Mouse (Mus musculus) embryonic facial prominence, embryonic 13.5 days (tissue): Measurements from ENCODE around the gene Akna. TPM values are rescaled to one million over a fixed set of nuclear protein-coding genes. Genes with fewer than 3 reads are reported as not detected.

Experiments used
- ATAC-seq: fragments of 200-750 bp; cut with Nextera tagmentation; 2 replicates; pipeline ENCODE4 v1.8.0; 2017; ENCODE audit warnings: low read depth; ENCODE audit not compliant: insufficient number of reproducible peaks, insufficient read depth, low FRiP score, low TSS enrichment
- H3K27ac ChIP-seq: fragments of 300-500 bp; sonication (generic); 2 replicates; pipeline ENCODE4 v1.5.1; 2015; ENCODE audit warnings: moderate library complexity, mild to moderate bottlenecking, inconsistent platforms
- H3K27me3 ChIP-seq: fragments of 300-500 bp; sonication (generic); 2 replicates; pipeline ENCODE4 v1.6.1; 2015; ENCODE audit warnings: mild to moderate bottlenecking, inconsistent platforms
- H3K36me3 ChIP-seq: fragments of 300-500 bp; sonication (generic); 2 replicates; pipeline ENCODE4 v1.6.1; 2015; ENCODE audit warnings: mild to moderate bottlenecking, inconsistent platforms
- H3K4me1 ChIP-seq: fragments of 300-500 bp; sonication (generic); 2 replicates; pipeline ENCODE4 v1.6.1; 2015; ENCODE audit warnings: inconsistent platforms
- H3K4me2 ChIP-seq: fragments of 300-500 bp; sonication (generic); 2 replicates; pipeline ENCODE4 v1.6.1; 2015; ENCODE audit warnings: moderate library complexity, mild to moderate bottlenecking, inconsistent platforms
- H3K4me3 ChIP-seq: fragments of 300-500 bp; sonication (generic); 2 replicates; pipeline ENCODE4 v1.5.1; 2015; ENCODE audit warnings: mild to moderate bottlenecking, inconsistent platforms
- H3K9ac ChIP-seq: fragments of 300-500 bp; sonication (generic); 2 replicates; pipeline ENCODE4 v1.6.1; 2015; ENCODE audit warnings: mild to moderate bottlenecking, inconsistent platforms
- H3K9me3 ChIP-seq: fragments of 300-500 bp; sonication (generic); 2 replicates; pipeline ENCODE4 v1.6.1; 2016; ENCODE audit warnings: inconsistent platforms
- WGBS: fragments of 180-500 bp; shearing (Covaris S2); methylation state at CpG from one replicate; pipeline ENCODE4 v1.1.7; 2015; ENCODE audit warnings: mixed read lengths; 5-methylcytosine and 5-hydroxymethylcytosine counted together
- polyA plus RNA-seq: library from polyadenylated mRNA; unstranded; fragments of >200 nt; fragmentation: Nextera tagmentation; extraction: Ambion mirVana; gene quantifications from 2 replicates; pipeline ENCODE4 v1.2.1, GENCODE M21; 2015

Akna gene
- polyA plus RNA-seq, 1 experiment from 2014 or later, result 10.0 TPM

DNA sequence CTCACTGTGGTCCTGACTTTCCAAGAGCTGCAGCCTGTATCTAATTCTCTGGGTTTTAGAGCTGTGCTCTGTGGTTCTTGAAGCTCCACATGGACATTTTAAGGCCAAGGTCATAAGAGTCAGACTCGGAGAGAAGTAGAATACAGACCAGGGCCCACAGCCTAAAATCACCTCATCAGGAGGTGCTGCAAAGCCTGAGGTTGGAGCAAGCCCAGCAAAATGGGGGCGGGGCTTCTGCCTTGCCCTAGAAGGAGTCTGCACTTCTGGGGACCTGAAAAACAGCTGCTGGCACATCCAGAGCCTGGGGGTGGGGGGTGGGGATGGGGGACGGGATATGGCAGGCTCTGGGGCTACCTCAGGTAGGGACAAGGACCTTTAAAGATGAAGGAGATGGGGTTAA, 27.2 kb upstream of the Akna start:
- H3K36me3 ChIP-seq, result peaks cover 9% of the 10 kb centered on the region; the same call in 1 of the 2 replicates
- no peaks in the 10 kb centered on the region for H3K9me3 ChIP-seq
- no peak overlapping the region for H3K9ac ChIP-seq
- H3K4me1 ChIP-seq, result peaks cover 20% of the 10 kb centered on the region
- 36% methylated on average over 3 of the region's 3 CpGs for WGBS
- no peak overlapping the region for H3K4me2 ChIP-seq
- H3K27me3 ChIP-seq, result no peaks in the 10 kb centered on the region
- no peak for ATAC-seq
- no peak overlapping the region for H3K27ac ChIP-seq
- no peak overlapping the region for H3K4me3 ChIP-seq

- WGBS, result 61% methylated on average over 8 of the region's 8 CpGs
- 0 out of 2 replicates have a peak, but pooled peaks have one; percentile 22 for ATAC-seq
- Histone ChIP-seq H3K9ac (no peak overlapping the region), H3K4me3 (no peak overlapping the region), H3K9me3 (no peaks in the 10 kb centered on the region), H3K27me3 (no peaks in the 10 kb centered on the region), H3K36me3 (no peaks in the 10 kb centered on the region), H3K27ac (no peak overlapping the region), H3K4me1 (peaks cover 20% of the 10 kb centered on the region), H3K4me2 (no peak overlapping the region)
These were observed 23.2 kb upstream of the Akna start for GRCm38 (mm10) chr4:63426308-63426707.

- H3K27ac ChIP-seq, result no peak overlapping the region
- H3K9ac ChIP-seq, result no peak overlapping the region
- no peaks in the 10 kb centered on the region for H3K9me3 ChIP-seq
- H3K4me2 ChIP-seq, result no peak overlapping the region
- H3K36me3 ChIP-seq, result no peaks in the 10 kb centered on the region
- 31% methylated on average over 5 of the region's 5 CpGs for WGBS
- no peaks in the 10 kb centered on the region for H3K27me3 ChIP-seq
- no peak for ATAC-seq
- peaks cover 15% of the 10 kb centered on the region for H3K4me1 ChIP-seq
- H3K4me3 ChIP-seq, result no peak overlapping the region
These were observed 20.7 kb upstream of the Akna start for GRCm38 (mm10) chr4:63423811-63424210.

- no peaks in the 10 kb centered on the region for H3K9me3 ChIP-seq
- H3K9ac ChIP-seq, result no peak overlapping the region
- 54% methylated on average over 1 of the region's 1 CpGs for WGBS
- no peaks in the 10 kb centered on the region for H3K36me3 ChIP-seq
- peaks cover 15% of the 10 kb centered on the region for H3K4me1 ChIP-seq
- no peak overlapping the region for H3K4me2 ChIP-seq
- no peak for ATAC-seq
- H3K27me3 ChIP-seq, result 0 out of 2 replicates have a peak, but pooled peaks cover 2% of the 10 kb centered on the region
- no peak overlapping the region for H3K27ac ChIP-seq
- H3K4me3 ChIP-seq, result no peak overlapping the region
These were observed 20.1 kb upstream of the Akna start for GRCm38 (mm10) chr4:63423231-63423630.

DNA sequence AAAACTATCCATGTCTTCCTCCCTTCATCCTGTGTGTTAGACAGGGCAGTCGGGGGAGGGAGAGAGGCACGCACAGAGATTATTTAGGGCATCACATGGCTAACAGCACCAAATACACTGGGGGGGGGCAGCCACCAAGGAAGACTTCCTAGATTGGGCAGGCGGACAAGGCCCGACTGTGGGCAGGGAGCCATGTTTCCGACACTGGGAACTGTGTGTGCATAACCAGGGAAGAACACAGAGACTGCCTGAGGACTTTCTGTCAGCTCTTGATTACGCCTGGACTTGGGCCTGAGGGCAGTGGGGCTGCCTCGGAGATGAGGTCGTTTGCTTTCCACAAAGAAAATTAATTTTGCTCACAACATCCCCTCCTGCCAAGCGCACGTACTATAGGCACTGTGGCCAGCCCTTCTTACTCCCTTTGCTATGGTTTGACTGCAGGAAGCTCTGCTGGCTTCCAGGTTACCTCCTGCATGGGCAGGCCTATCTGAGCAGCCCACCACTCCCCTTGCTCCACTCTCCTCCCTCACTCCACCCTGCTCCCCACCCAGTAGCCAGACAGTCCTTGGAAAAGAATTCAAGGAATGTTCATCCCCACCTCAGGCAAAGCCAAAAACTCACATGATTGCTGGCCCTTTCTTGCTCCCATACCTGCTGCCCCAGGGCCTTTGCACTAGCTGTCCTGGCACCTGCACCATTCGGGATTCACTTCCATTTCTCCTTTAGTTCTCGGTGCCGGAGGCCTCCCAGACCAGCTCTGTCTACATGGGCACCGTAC, 17.2 kb upstream of the Akna start:
- H3K4me1 ChIP-seq, result peaks cover 13% of the 10 kb centered on the region
- no peak overlapping the region for H3K9ac ChIP-seq
- no peak for ATAC-seq
- H3K27me3 ChIP-seq, result 0 out of 2 replicates have a peak, but pooled peaks cover 3% of the 10 kb centered on the region
- no peak overlapping the region for H3K4me3 ChIP-seq
- H3K36me3 ChIP-seq, result no peaks in the 10 kb centered on the region
- WGBS, result 52% methylated on average over 14 of the region's 14 CpGs
- no peak overlapping the region; the same call in 1 of the 2 replicates for H3K27ac ChIP-seq
- H3K9me3 ChIP-seq, result no peaks in the 10 kb centered on the region
- H3K4me2 ChIP-seq, result no peak overlapping the region

GRCm38 (mm10) chr4:63418270-63418669, 15.1 kb upstream of the Akna start:
- ATAC-seq, result no peak
- no peak overlapping the region for H3K9ac ChIP-seq
- H3K27me3 ChIP-seq, result 0 out of 2 replicates have a peak, but pooled peaks cover 3% of the 10 kb centered on the region
- no peaks in the 10 kb centered on the region for H3K36me3 ChIP-seq
- H3K4me1 ChIP-seq, result peaks cover 13% of the 10 kb centered on the region
- no peak overlapping the region for H3K4me3 ChIP-seq
- no peak overlapping the region for H3K27ac ChIP-seq
- no peaks in the 10 kb centered on the region for H3K9me3 ChIP-seq
- WGBS, result 79% methylated on average over 11 of the region's 11 CpGs
- no peak overlapping the region for H3K4me2 ChIP-seq

GRCm38 (mm10) chr4:63417318-63417957, 14.3 kb upstream of the Akna start:
- no peak overlapping the region for H3K9ac ChIP-seq
- WGBS, result 18% methylated on average over 9 of the region's 9 CpGs

GRCm38 (mm10) chr4:63414951-63415350, 11.8 kb upstream of the Akna start:
- Histone ChIP-seq H3K27me3 (0 out of 2 replicates have a peak, but pooled peaks cover 3% of the 10 kb centered on the region), H3K9ac (no peak overlapping the region), H3K27ac (no peak overlapping the region), H3K4me2 (no peak overlapping the region), H3K36me3 (no peaks in the 10 kb centered on the region), H3K4me1 (peaks cover 10% of the 10 kb centered on the region), H3K4me3 (no peak overlapping the region), H3K9me3 (no peaks in the 10 kb centered on the region)
- WGBS, result 76% methylated on average over 5 of the region's 5 CpGs
- no peak for ATAC-seq

More at GRCm38 (mm10) chr4:63417318-63417957, 14.3 kb upstream of the Akna start:
- Histone ChIP-seq H3K27me3 (0 out of 2 replicates have a peak, but pooled peaks cover 3% of the 10 kb centered on the region), H3K27ac (no peak overlapping the region), H3K4me2 (no peak overlapping the region), H3K4me1 (peaks cover 13% of the 10 kb centered on the region), H3K36me3 (no peaks in the 10 kb centered on the region), H3K9me3 (no peaks in the 10 kb centered on the region), H3K4me3 (no peak overlapping the region)
- no peak for ATAC-seq

DNA sequence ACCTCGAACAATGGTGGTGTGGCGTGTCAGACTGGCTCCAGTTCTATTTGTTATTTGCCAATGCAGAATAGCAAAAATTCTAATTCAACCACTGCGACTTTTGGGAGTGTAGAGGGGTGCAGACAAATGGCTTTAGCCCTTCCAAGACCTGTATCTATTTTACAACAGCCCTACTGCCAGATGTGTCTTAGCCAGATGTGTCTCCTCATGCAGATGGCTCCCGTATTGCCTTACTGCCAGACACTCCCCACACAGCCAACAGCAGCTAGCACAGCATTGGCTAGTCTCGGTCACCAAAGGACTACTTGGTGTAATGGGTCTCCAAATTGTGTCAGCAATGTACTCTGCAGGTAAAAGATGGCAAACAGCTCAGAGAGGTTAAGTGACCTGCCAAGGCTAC, 8.1 kb upstream of the Akna start:
- Histone ChIP-seq H3K27me3 (no peaks in the 10 kb centered on the region), H3K4me2 (0 out of 2 replicates have a peak overlapping the region, but pooled peaks have one; percentile 98), H3K36me3 (no peaks in the 10 kb centered on the region), H3K27ac (no peak overlapping the region), H3K4me1 (peaks cover 24% of the 10 kb centered on the region), H3K4me3 (no peak overlapping the region), H3K9me3 (no peaks in the 10 kb centered on the region), H3K9ac (no peak overlapping the region)
- ATAC-seq, result no peak
- 59% methylated on average over 5 of the region's 5 CpGs for WGBS

DNA sequence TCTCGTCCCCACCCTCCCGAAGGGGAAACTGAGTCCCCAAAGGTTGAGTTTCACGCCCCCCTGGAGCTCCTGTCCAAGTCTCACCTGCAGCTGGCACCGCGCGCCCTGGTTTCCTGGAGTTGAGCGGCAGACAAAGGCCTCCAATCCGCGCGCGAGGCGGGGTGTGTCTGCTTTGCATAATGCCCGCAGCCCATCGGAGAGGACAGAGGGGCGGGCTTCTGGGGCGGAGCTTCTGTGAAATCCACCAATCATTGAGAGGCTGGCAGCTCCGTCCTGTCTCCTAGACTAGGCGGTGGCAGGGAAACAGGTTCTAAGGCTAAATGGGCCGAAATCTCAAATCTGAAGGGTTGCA, 7.4 kb upstream of the Akna start:
- H3K4me3 ChIP-seq, result peak overlapping the region; percentile 63

DNA sequence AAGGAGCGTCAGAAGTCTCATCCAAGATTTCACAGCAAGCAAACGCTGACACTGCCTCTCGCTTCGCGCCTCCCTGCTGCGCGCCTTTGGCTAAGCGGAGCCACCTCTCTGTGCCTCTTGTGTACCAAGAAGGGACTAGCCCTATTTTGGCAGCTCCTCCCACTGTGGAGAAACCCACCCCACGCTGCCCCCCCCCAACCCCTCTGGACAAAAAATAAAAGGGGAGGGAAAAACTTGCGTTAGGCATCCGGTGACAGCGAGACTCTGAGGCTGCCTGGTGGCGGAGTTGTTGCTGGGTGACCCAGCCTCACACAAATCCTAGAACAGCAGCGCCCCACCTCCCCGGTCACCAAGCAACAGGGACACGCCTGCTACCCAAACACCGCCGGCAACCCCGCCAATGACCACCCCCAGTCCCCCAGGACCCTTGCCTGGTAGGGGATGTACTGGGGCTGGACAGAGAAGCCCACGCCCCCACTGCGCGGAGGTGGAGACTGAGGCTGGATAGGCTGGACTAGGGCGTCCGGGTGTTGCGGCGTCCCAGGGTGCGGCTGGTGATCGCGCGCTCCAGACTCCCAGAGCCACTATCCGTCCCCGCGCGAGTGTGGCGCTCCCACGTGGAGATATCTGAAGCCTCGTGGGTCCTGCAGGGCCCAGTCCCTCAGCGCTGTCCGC, 6.9 kb upstream of the Akna start:
- no peaks in the 10 kb centered on the region for H3K27me3 ChIP-seq
- H3K9ac ChIP-seq, result peak overlapping the region; percentile 61
- H3K9me3 ChIP-seq, result no peaks in the 10 kb centered on the region
- H3K27ac ChIP-seq, result peak overlapping the region; percentile 64
- peaks cover 29% of the 10 kb centered on the region for H3K4me1 ChIP-seq
- peak overlapping the region; percentile 98 for H3K4me2 ChIP-seq
- no peaks in the 10 kb centered on the region for H3K36me3 ChIP-seq
- under 1% methylated on average over 39 of the region's 39 CpGs for WGBS
- H3K4me3 ChIP-seq, result peak overlapping the region; percentile 63
- peak; percentile 71 for ATAC-seq

More for the DNA sequence above, 7.4 kb upstream of the Akna start:
- Histone ChIP-seq H3K4me1 (peaks cover 24% of the 10 kb centered on the region), H3K9me3 (no peaks in the 10 kb centered on the region), H3K36me3 (no peaks in the 10 kb centered on the region), H3K27me3 (no peaks in the 10 kb centered on the region), H3K4me2 (peak overlapping the region; percentile 98), H3K27ac (peak overlapping the region; percentile 64), H3K9ac (peak overlapping the region; percentile 61)
- ATAC-seq, result peak; percentile 90
- 0% methylated on average over 19 of the region's 19 CpGs for WGBS
